Mouse (Mus musculus): ENCODE data around the gene Trpc3.

- TF ChIP-seq GATA1 (IDR thresholded peaks at IDR 0.05; ENCODE audit: low read length) = no peak
- TF ChIP-seq TAL1 (IDR thresholded peaks at IDR 0.05; ENCODE audit: low read length) = no peak
Measured at GRCm38 (mm10) chr3:36635449-36635848, 54.5 kb downstream of the Trpc3 start.
